Mouse (Mus musculus): Measurements from ENCODE around the gene Rab8b. TPM values are rescaled to one million over a fixed set of nuclear protein-coding genes. Genes with fewer than 3 reads are reported as not detected.

Gene Rab8b
- polyA plus RNA-seq, 1 experiment from 2014 or later = 28.8 TPM

DNA sequence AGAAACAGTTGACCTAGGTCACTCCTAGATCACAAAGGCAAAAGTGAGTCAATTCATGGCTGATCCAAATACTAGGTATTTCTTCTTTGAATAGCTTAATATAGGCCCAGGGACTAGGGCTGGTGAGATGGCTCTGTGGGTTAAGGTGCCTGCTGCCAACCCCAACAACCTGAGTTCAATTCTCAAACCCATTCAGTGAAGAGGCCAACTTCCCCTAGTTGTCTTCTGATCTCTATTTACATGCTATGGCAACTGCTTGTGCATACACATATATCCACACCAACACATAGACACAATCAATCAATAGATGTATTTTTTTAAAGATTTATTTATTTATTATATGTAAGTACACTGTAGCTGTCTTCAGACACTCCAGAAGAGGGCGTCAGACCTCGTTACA lies 34.9 kb downstream of the Rab8b start:
- Histone ChIP-seq H3K27ac (ENCODE audit: low read length) (no peak overlapping the region), H3K9ac (ENCODE audit: low read length) (no peak overlapping the region), H3K4me2 (ENCODE audit: low read depth, low read length) (no peak overlapping the region), H3K27me3 (ENCODE audit: control insufficient read depth, insufficient read depth, low read depth, low read length) (no peaks in the 10 kb centered on the region), H3K9me3 (ENCODE audit: control insufficient read depth, low read length) (no peaks in the 10 kb centered on the region), H3K4me3 (ENCODE audit: low read length) (no peak overlapping the region), H3K4me1 (replicated peaks; ENCODE audit: control insufficient read depth, insufficient read depth, low read length) (peaks cover 9% of the 10 kb centered on the region), H3K36me3 (ENCODE audit: control insufficient read depth, insufficient read depth, low read length) (no peaks in the 10 kb centered on the region)
- no peak for ATAC-seq (ENCODE audit: low read depth)
- WGBS = 85% methylated on average over 2 of the region's 2 CpGs

DNA sequence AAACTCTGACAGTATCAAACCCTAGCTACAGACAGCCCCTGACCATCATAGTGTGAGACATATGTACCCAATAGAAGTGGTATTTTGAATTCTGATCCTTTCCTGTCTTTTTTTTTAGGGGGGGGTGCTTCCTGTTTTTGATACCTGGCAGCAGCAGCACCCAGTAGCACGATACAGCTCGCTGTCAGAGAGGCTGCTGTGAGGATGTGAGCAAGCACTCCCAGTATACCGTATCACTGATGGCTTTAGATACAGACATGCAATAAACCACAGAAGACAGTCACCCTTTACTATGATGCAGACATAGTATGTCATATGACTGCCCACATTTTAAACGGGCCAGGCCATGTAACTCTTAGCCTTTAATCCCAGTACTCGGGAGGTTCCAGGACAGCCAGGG lies 36.0 kb downstream of the Rab8b start:
- H3K4me3 ChIP-seq (ENCODE audit: low read length) = no peak overlapping the region
- 80% methylated on average over 5 of the region's 5 CpGs for WGBS
- H3K27ac ChIP-seq (ENCODE audit: low read length) = no peak overlapping the region
- H3K4me1 ChIP-seq (replicated peaks; ENCODE audit: control insufficient read depth, insufficient read depth, low read length) = peaks cover 9% of the 10 kb centered on the region
- no peak for ATAC-seq (ENCODE audit: low read depth)
- no peak overlapping the region for H3K9ac ChIP-seq (ENCODE audit: low read length)
- no peaks in the 10 kb centered on the region for H3K36me3 ChIP-seq (ENCODE audit: control insufficient read depth, insufficient read depth, low read length)
- H3K27me3 ChIP-seq (ENCODE audit: control insufficient read depth, insufficient read depth, low read depth, low read length) = no peaks in the 10 kb centered on the region
- H3K4me2 ChIP-seq (ENCODE audit: low read depth, low read length) = no peak overlapping the region
- H3K9me3 ChIP-seq (ENCODE audit: control insufficient read depth, low read length) = no peaks in the 10 kb centered on the region

DNA sequence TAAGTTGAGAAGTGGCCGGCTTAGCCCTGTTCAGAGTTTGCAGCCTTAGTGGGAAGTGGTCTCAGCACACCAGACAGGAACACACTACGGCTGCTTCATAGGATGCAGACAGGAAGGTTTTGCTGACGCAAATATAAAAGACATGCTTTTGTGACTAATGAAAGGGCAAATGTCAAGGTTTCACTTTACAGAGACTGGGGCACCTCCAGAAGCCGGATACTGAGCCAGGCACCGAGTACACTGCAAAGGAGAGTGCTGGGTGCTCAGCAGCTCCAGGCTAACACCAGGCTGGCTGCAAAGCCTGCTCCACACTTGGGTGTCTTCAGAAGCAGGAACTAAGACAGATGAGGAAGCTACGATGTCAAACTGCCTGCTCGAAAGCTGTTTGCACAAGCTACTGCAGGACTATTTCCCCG lies 37.1 kb downstream of the Rab8b start:
- ATAC-seq (ENCODE audit: low read depth) = no peak
- 35% methylated on average over 8 of the region's 8 CpGs for WGBS

DNA sequence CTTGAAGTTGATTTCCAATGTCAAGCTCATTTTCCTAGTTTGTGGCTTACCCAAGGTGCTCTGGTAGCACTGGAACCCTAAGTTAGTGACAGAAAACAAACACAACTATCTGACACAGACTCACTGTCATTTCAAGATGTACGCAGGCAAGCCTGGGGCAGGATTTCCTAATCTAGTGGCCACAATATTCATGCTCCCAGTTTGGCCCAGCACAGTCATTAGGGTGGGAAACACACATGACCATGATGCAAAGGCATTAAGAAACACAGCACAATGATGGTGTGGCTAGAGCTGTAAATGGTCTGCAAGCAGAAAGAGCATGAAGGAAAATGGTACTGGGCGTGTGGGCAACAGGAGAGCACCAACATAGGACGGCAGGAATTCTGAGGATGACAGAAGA lies 37.6 kb downstream of the Rab8b start:
- no peak overlapping the region for H3K4me2 ChIP-seq (ENCODE audit: low read depth, low read length)
- H3K27ac ChIP-seq (ENCODE audit: low read length) = no peak overlapping the region
- no peak overlapping the region for H3K4me3 ChIP-seq (ENCODE audit: low read length)
- no peaks in the 10 kb centered on the region for H3K9me3 ChIP-seq (ENCODE audit: control insufficient read depth, low read length)
- H3K27me3 ChIP-seq (ENCODE audit: control insufficient read depth, insufficient read depth, low read depth, low read length) = no peaks in the 10 kb centered on the region
- no peak for ATAC-seq (ENCODE audit: low read depth)
- H3K9ac ChIP-seq (ENCODE audit: low read length) = no peak overlapping the region
- peaks cover 3% of the 10 kb centered on the region; the same call in 1 of the 2 replicates for H3K4me1 ChIP-seq (replicated peaks; ENCODE audit: control insufficient read depth, insufficient read depth, low read length)
- H3K36me3 ChIP-seq (ENCODE audit: control insufficient read depth, insufficient read depth, low read length) = no peaks in the 10 kb centered on the region
- 78% methylated on average over 3 of the region's 3 CpGs for WGBS

More for the DNA sequence above, 37.1 kb downstream of the Rab8b start:
- Histone ChIP-seq H3K4me3 (ENCODE audit: low read length) (no peak overlapping the region), H3K4me1 (replicated peaks; ENCODE audit: control insufficient read depth, insufficient read depth, low read length) (peaks cover 3% of the 10 kb centered on the region; the same call in 1 of the 2 replicates), H3K4me2 (ENCODE audit: low read depth, low read length) (no peak overlapping the region), H3K36me3 (ENCODE audit: control insufficient read depth, insufficient read depth, low read length) (no peaks in the 10 kb centered on the region), H3K9me3 (ENCODE audit: control insufficient read depth, low read length) (no peaks in the 10 kb centered on the region), H3K27ac (ENCODE audit: low read length) (0 out of 2 replicates have a peak overlapping the region, but pooled peaks have one; percentile 19), H3K27me3 (ENCODE audit: control insufficient read depth, insufficient read depth, low read depth, low read length) (no peaks in the 10 kb centered on the region), H3K9ac (ENCODE audit: low read length) (no peak overlapping the region)

DNA sequence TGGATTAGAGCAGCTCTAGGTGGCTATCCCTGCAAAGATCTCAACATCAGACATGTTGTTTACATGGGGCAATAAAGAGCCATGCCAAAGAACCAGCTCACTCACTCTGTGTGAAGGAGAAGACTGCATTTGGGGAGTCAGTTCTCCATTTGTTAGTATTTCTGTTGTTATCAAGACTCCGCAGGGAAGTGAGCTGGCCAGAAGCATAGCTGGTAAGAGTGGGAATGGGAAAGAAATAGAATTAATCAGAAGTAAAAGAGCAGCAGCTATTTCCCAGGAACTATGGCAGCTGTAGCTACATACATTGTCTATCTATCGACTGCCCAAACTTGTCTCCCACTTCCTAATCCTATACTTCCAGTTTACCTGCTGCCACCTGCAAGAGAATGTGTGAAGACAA lies 38.7 kb downstream of the Rab8b start:
- Histone ChIP-seq H3K36me3 (ENCODE audit: control insufficient read depth, insufficient read depth, low read length) (no peaks in the 10 kb centered on the region), H3K4me3 (ENCODE audit: low read length) (no peak overlapping the region), H3K9ac (ENCODE audit: low read length) (no peak overlapping the region), H3K4me2 (ENCODE audit: low read depth, low read length) (no peak overlapping the region), H3K27me3 (ENCODE audit: control insufficient read depth, insufficient read depth, low read depth, low read length) (no peaks in the 10 kb centered on the region), H3K4me1 (replicated peaks; ENCODE audit: control insufficient read depth, insufficient read depth, low read length) (peaks cover 5% of the 10 kb centered on the region; the same call in 1 of the 2 replicates), H3K9me3 (ENCODE audit: control insufficient read depth, low read length) (no peaks in the 10 kb centered on the region), H3K27ac (ENCODE audit: low read length) (no peak overlapping the region)
- 89% methylated on average over 2 of the region's 2 CpGs for WGBS
- ATAC-seq (ENCODE audit: low read depth) = no peak

DNA sequence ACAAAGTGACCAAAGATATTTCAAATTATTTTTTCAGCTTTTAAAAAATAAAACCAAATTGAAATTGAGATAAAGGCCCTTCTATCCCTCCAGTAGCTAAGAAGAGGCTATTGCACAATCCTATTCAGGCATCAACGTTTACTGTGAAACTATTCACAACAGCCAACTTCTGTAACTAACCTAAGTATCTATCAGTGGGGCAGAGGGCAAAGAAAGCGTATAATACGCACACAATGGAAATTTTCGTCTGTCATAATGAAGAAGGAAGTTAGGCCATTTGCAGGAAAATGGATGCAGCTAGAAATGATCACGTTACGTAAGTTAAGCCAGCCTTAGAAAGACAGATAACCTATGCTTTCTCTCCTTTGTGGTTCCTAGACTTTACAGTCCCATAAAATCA lies 40.0 kb downstream of the Rab8b start:
- 70% methylated on average over 6 of the region's 6 CpGs for WGBS
- no peak overlapping the region for H3K4me2 ChIP-seq (ENCODE audit: low read depth, low read length)
- H3K9ac ChIP-seq (ENCODE audit: low read length) = no peak overlapping the region
- no peaks in the 10 kb centered on the region for H3K27me3 ChIP-seq (ENCODE audit: control insufficient read depth, insufficient read depth, low read depth, low read length)
- H3K4me3 ChIP-seq (ENCODE audit: low read length) = no peak overlapping the region
- H3K27ac ChIP-seq (ENCODE audit: low read length) = no peak overlapping the region
- no peaks in the 10 kb centered on the region; the same call in 1 of the 2 replicates for H3K36me3 ChIP-seq (ENCODE audit: control insufficient read depth, insufficient read depth, low read length)
- peaks cover 5% of the 10 kb centered on the region; the same call in 1 of the 2 replicates for H3K4me1 ChIP-seq (replicated peaks; ENCODE audit: control insufficient read depth, insufficient read depth, low read length)
- no peak for ATAC-seq (ENCODE audit: low read depth)
- peaks cover 4% of the 10 kb centered on the region; the same call in 1 of the 2 replicates for H3K9me3 ChIP-seq (ENCODE audit: control insufficient read depth, low read length)

DNA sequence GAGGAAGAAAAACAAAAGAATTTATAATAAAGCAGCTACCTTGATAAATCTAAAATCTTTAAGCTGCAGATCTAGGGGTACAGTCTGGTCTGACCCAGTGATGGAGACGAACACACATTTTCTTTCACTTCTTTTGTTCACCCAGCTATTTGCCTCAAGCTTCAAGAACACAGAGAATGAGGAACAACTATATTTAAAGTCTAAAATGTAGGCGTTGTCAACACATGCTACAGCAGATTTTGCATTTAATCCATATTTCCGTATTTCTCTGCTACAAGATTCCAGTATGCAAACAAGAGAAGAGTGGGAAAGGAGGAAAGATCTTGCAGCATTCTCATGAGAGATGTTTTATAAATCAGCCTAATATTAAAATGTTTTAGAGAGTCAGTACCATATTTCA lies 40.6 kb downstream of the Rab8b start:
- Histone ChIP-seq H3K4me1 (replicated peaks; ENCODE audit: control insufficient read depth, insufficient read depth, low read length) (peaks cover 5% of the 10 kb centered on the region; the same call in 1 of the 2 replicates), H3K4me3 (ENCODE audit: low read length) (no peak overlapping the region), H3K9ac (ENCODE audit: low read length) (no peak overlapping the region), H3K27me3 (ENCODE audit: control insufficient read depth, insufficient read depth, low read depth, low read length) (no peaks in the 10 kb centered on the region), H3K4me2 (ENCODE audit: low read depth, low read length) (no peak overlapping the region), H3K27ac (ENCODE audit: low read length) (no peak overlapping the region), H3K9me3 (ENCODE audit: control insufficient read depth, low read length) (peaks cover 5% of the 10 kb centered on the region; the same call in 1 of the 2 replicates), H3K36me3 (ENCODE audit: control insufficient read depth, insufficient read depth, low read length) (no peaks in the 10 kb centered on the region; the same call in 1 of the 2 replicates)
- WGBS = 86% methylated on average over 3 of the region's 3 CpGs
- ATAC-seq (ENCODE audit: low read depth) = no peak

DNA sequence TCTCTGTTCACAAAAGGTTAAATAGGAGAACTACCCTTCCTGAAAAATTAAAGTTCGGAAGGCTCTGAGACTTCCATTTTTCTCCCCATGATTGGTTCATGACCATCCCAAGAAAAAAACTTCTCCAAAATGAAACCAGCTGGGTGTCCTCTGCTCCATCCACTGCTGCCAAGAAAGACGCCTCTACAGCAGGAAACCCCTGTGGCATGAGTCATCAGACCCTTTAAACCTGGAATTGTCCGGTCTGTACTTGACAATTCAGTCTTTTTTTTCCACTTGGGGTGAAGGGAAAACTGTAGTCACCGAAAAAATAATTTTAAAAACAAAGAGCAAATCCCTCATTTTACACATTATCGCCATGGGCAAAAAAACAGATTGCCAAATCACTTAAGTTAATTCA lies 42.9 kb downstream of the Rab8b start:
- no peak overlapping the region for H3K27ac ChIP-seq (ENCODE audit: low read length)
- H3K4me1 ChIP-seq (replicated peaks; ENCODE audit: control insufficient read depth, insufficient read depth, low read length) = 0 out of 2 replicates have a peak, but pooled peaks cover 5% of the 10 kb centered on the region
- no peaks in the 10 kb centered on the region for H3K27me3 ChIP-seq (ENCODE audit: control insufficient read depth, insufficient read depth, low read depth, low read length)
- H3K9me3 ChIP-seq (ENCODE audit: control insufficient read depth, low read length) = peaks cover 5% of the 10 kb centered on the region; the same call in 1 of the 2 replicates
- no peak overlapping the region for H3K4me3 ChIP-seq (ENCODE audit: low read length)
- WGBS = 40% methylated on average over 5 of the region's 5 CpGs
- no peak overlapping the region for H3K9ac ChIP-seq (ENCODE audit: low read length)
- ATAC-seq (ENCODE audit: low read depth) = peak; percentile 76
- H3K36me3 ChIP-seq (ENCODE audit: control insufficient read depth, insufficient read depth, low read length) = no peaks in the 10 kb centered on the region; the same call in 1 of the 2 replicates
- H3K4me2 ChIP-seq (ENCODE audit: low read depth, low read length) = no peak overlapping the region

DNA sequence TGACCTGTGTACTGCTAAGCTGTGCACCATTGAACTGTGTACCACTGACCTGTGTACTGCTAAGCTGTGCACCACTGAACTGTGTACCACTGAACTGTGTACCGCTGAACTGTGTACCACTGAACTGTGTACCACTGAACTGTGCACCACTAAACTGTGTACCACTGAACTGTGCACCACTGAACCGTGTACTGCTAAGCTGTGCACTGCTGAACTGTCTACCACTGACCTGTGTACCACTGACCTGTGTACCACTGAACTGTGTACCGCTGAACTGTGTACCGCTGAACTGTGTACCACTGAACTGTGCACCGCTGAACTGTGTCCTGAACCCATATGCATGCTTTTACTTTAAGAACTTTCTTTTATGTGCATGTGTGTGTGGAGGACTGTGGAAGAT lies 45.2 kb downstream of the Rab8b start:
- Histone ChIP-seq H3K4me3 (ENCODE audit: low read length) (no peak overlapping the region), H3K9me3 (ENCODE audit: control insufficient read depth, low read length) (peaks cover 5% of the 10 kb centered on the region; the same call in 1 of the 2 replicates), H3K4me2 (ENCODE audit: low read depth, low read length) (no peak overlapping the region), H3K36me3 (ENCODE audit: control insufficient read depth, insufficient read depth, low read length) (no peaks in the 10 kb centered on the region; the same call in 1 of the 2 replicates), H3K27ac (ENCODE audit: low read length) (no peak overlapping the region), H3K4me1 (replicated peaks; ENCODE audit: control insufficient read depth, insufficient read depth, low read length) (0 out of 2 replicates have a peak, but pooled peaks cover 5% of the 10 kb centered on the region), H3K9ac (ENCODE audit: low read length) (no peak overlapping the region), H3K27me3 (ENCODE audit: control insufficient read depth, insufficient read depth, low read depth, low read length) (no peaks in the 10 kb centered on the region)
- 96% methylated on average over 5 of the region's 5 CpGs for WGBS
- ATAC-seq (ENCODE audit: low read depth) = no peak

All from lung, embryonic 16.5 days (tissue).